ENCODE assay signal across 7 mouse cellular contexts in genomic region chr2:113828943-113829882, GRCm38 (mm10). TPM values are rescaled to one million over a fixed set of nuclear protein-coding genes. Genes with fewer than 3 reads are reported as not detected.
DNase-seq lines count a peak whose midpoint lies in the region; ATAC-seq and TF ChIP-seq lines count a peak whose summit lies in the region.

TSS of gene Scg5 (minus strand) at chr2:113829121.

- H3K9me3 ChIP-seq in intestine, embryonic 16.5 days (ENCODE audit: control insufficient read depth, low read length): no peaks in the 10 kb centered on the region
- H3K9me3 ChIP-seq in midbrain, embryonic 10.5 days (replicated peaks): no peaks in the 10 kb centered on the region

- TF ChIP-seq POLR2A in small intestine, adult 2 months (IDR thresholded peaks at IDR 0.05; ENCODE audit: low read depth, low read length): no peak

- H3K4me2 ChIP-seq in intestine, embryonic 16.5 days (ENCODE audit: low read depth, low read length): peak within 1 kb of the TSS; percentile 49

- H3K4me3 ChIP-seq in intestine, embryonic 16.5 days (ENCODE audit: low read length): peak within 1 kb of the TSS; percentile 33
- H3K4me3 ChIP-seq in midbrain, embryonic 10.5 days: peak within 1 kb of the TSS; percentile 65
- H3K4me3 ChIP-seq in small intestine, adult 2 months (ENCODE audit: low read depth, low read length): peak within 1 kb of the TSS; percentile 37

- WGBS in intestine, embryonic 16.5 days: 10% methylated on average over 23 of the region's 23 CpGs
- 11% methylated on average over 23 of the region's 23 CpGs for WGBS in midbrain, embryonic 10.5 days
- 19% methylated on average over 23 of the region's 23 CpGs for WGBS in small intestine, adult 2 months

- peak; percentile 72 to 82 for DNase-seq in adrenal gland, adult (ENCODE audit: inconsistent age in 2 of 2, low spot score in 1 of 2)
- DNase-seq in cerebellum, adult 9-10 months: peak; percentile 94
- peak; percentile 82 to 85 for DNase-seq in frontal cortex, postnatal 14 days (ENCODE audit: low spot score in 2 of 2)
- DNase-seq in left cerebral cortex, postnatal 14 days (ENCODE audit: low spot score in 2 of 2): peak; percentile 86 to 90
- DNase-seq in midbrain, embryonic 10.5 days (ENCODE audit: low spot score): peak; percentile 87

- peaks cover 4% of the 10 kb centered on the region for H3K4me1 ChIP-seq in intestine, embryonic 16.5 days (ENCODE audit: control insufficient read depth, insufficient read depth, low read length)
- peaks cover 36% of the 10 kb centered on the region for H3K4me1 ChIP-seq in midbrain, embryonic 10.5 days
- H3K4me1 ChIP-seq in small intestine, adult 2 months (ENCODE audit: control insufficient read depth, insufficient read depth, insufficient read length, low read length): peaks cover 4% of the 10 kb centered on the region

- TF ChIP-seq CTCF in small intestine, adult 2 months (IDR thresholded peaks at IDR 0.05; ENCODE audit: extremely low read depth, insufficient read length, insufficient replicate concordance, low read depth, low read length): no peak

- no peak within 1 kb of the TSS for H3K27ac ChIP-seq in intestine, embryonic 16.5 days (ENCODE audit: low read length)
- peak within 1 kb of the TSS; percentile 91 for H3K27ac ChIP-seq in midbrain, embryonic 10.5 days (replicated peaks)
- no peak within 1 kb of the TSS for H3K27ac ChIP-seq in small intestine, adult 2 months (ENCODE audit: insufficient read depth, low read depth, low read length)

- H3K27me3 ChIP-seq in intestine, embryonic 16.5 days (replicated peaks; ENCODE audit: control insufficient read depth, insufficient read depth, low read length): no peaks in the 10 kb centered on the region
- H3K27me3 ChIP-seq in midbrain, embryonic 10.5 days (ENCODE audit: low read depth, poor library complexity, severe bottlenecking): no peaks in the 10 kb centered on the region
- H3K27me3 ChIP-seq in small intestine, adult 2 months (ENCODE audit: control insufficient read depth, insufficient read depth, low read length): no peaks in the 10 kb centered on the region

- H3K36me3 ChIP-seq in intestine, embryonic 16.5 days (ENCODE audit: control insufficient read depth, insufficient read depth, low read length): peaks cover 13% of the 10 kb centered on the region
- peaks cover 38% of the 10 kb centered on the region for H3K36me3 ChIP-seq in midbrain, embryonic 10.5 days
- peaks cover 19% of the 10 kb centered on the region for H3K36me3 ChIP-seq in small intestine, adult 2 months (ENCODE audit: control insufficient read depth, insufficient read depth, low read length)

- ATAC-seq in intestine, embryonic 16.5 days: peak; percentile 89

- intact Hi-C loops in left cerebral cortex, postnatal 14 days (cut with DNase I): no loop called here

- peak within 1 kb of the TSS; percentile 13; the same call in 1 of the 2 replicates for H3K9ac ChIP-seq in intestine, embryonic 16.5 days (ENCODE audit: low read depth, low read length)

RNA-seq across cellular contexts. Expression of gene Scg5, which starts in this region (rescaled TPM):
- polyA plus RNA-seq in intestine, embryonic 16.5 days (2015; fragmentation: Nextera tagmentation; extraction: Ambion mirVana): 10.6 and 10.8 TPM in 2 replicates
- total RNA-seq in left cerebral cortex, postnatal 14 days (2021): 100 to 1,000 TPM; 455 to 491 TPM
- 21.5 and 37.9 TPM in 2 replicates for polyA plus RNA-seq in midbrain, embryonic 10.5 days (2016; fragmentation: Nextera tagmentation; extraction: Ambion mirVana)
- 0.79 and 0.90 TPM in 2 replicates for polyA plus RNA-seq in small intestine, adult 2 months (2012; rRNA removed)
